Mouse (Mus musculus) bone marrow, adult 2 months (tissue): Measurements from ENCODE around the gene 4931428L18Rik.

Experiments used
- CTCF ChIP-seq: fragments of 200-500 bp; IDR thresholded peaks from 2 replicates; pipeline ENCODE4 v1.5.1; 2011; ENCODE audit warnings: low read length, control low read depth; ENCODE audit not compliant: control insufficient read depth, insufficient read depth
- POLR2A ChIP-seq: fragments of 200-500 bp; IDR thresholded peaks from 2 replicates; pipeline ENCODE4 v1.6.1; 2011; ENCODE audit warnings: low read depth, mild to moderate bottlenecking, control low read depth, low read length, borderline replicate concordance; ENCODE audit not compliant: control insufficient read depth

- TF ChIP-seq CTCF (no peak), POLR2A (no peak)
Observed at GRCm38 (mm10) chr1:31150546-31150945, 71.9 kb downstream of the 4931428L18Rik start.
